Mouse (Mus musculus) cerebral cortex, adult 2 months (tissue): ENCODE measurements around the gene Mical3.

Experiments
- WGBS: fragments of 180-500 bp; shearing (Covaris S2); methylation state at CpG from one replicate; pipeline ENCODE4 v1.1.7; 2018; 5-methylcytosine and 5-hydroxymethylcytosine counted together

Gene Mical3

DNA sequence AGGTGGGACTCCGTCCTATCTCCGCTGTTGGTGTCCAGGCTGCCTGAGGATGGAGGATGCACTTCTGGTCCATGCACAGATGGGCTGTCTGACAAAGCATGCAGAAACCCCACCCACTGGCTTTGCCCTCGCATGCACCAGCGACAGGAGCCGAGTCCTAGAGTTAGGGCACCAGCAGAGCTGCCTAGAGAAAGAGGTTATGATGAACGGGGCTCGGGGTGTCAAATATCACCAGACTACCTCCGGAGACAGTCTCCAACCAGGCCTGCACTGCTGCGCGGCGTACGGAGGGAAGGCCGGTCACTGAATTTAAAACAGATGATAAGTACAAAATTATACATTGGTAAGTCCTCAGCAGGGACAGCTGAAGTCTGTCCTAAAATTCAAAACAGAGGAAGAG, 165.0 kb downstream of the Mical3 start:
- 69% methylated on average over 13 of the region's 13 CpGs for WGBS

DNA sequence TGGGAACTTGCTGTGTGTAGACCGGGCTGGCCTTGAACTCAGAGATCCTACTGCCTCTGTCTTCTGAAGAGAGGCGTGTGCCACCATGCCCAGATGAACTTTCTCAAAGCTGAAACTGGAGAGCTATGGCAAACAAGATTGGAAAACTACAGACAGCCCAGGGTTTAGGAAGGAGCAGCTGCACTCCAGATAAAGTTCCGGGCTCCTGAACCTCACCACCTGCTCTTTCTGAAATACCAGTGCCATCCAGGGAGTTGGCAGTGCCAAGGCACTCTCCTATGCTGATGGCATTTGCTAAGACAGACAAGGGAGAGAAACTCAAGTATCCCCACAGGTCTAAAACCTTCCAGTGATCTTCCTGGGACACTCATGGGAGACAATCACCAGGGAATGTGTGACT, 166.6 kb downstream of the Mical3 start:
- WGBS = 87% methylated on average over 3 of the region's 3 CpGs

DNA sequence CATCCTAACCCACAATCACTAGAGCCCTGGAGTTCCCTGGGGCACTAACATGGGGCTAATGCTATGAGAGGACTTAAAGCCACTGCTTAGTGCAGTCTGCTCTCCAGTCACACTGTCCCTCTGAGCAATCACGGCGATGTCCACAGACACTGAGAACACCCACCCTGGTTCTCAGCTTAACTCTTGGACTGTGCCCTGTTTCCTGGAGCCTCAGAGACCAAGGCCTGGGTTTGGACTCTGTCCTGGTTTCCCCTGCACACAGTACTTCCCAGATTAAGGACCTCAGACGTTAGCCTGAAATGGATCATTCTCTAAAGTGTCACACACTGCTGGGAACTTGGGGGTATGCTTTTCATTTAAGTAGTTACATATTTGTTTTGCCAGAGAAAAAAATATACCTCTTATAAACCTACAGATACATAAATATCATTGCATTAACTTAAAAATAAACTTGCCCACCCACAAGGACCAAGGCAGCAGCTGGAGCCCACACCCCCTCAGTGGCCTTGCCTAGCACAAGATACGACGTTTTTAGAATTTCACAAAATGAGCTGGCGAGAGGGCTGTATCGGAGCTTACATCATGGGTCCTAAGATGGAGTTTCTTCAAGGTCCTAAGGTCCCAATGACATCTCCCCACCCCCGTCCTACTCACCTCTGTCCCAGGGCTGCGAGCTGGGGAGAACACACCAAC, 170.3 kb downstream of the Mical3 start:
- WGBS = 58% methylated on average over 9 of the region's 9 CpGs

DNA sequence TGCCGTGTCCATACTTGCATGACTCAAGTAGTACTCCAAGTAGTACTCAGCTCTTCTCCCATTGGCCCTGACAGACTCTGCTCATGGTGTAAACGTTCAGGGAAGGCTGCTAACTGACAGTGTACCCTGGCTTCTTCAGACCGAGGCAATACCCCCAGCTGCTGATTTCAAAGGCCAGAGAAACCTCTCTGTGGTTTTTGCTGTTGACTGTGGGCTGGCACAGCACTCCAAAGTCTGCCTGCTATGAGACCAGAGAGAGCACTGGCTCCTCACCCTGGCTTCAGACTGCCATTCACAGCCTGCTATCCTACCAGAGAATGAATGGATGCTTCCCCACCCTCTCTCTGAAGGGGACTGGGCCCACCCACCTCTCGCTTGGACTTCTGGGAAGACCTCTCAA, 173.5 kb downstream of the Mical3 start:
- 76% methylated on average over 4 of the region's 4 CpGs for WGBS

DNA sequence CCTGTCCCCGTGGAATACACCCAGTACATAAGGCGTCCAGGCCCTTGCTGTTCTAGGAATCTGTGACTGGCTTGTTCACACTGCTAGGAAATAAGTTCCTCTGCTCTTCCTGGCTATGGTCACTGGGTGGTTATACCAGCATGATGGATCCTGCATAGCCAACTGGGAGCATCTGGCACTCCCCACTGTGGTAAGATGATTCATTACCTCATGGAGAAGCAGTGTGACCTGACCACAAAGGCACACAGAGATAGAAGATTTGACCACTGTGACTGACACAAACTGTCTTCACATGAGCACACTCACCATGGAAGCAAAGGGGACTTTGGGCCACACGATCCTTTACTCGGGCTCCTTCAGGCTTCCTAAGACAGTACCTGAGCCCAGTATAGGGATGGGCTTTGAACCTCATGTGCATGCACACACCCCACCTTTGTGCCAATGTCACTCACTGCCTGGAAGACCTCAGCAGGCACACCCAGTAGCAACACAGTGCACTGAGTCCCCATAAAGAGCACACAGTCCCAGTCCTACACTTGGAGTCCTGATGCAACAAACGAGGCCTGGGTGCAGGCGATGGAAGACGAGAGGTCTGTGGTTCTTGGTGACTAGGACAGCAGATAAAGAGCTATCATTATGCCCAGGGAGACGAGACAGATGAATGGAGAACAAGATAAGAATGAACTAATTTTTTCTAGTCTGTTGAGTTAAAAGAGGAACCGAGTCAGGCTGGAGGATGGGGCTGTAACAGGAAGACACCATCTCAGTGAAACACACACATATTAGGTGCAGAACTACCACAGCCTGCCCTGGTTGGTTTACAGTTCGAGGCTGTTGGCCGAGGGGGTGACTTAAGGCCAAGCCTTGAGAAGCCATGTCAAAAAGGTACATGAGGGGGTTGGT, 174.3 kb downstream of the Mical3 start:
- 84% methylated on average over 11 of the region's 11 CpGs for WGBS

DNA sequence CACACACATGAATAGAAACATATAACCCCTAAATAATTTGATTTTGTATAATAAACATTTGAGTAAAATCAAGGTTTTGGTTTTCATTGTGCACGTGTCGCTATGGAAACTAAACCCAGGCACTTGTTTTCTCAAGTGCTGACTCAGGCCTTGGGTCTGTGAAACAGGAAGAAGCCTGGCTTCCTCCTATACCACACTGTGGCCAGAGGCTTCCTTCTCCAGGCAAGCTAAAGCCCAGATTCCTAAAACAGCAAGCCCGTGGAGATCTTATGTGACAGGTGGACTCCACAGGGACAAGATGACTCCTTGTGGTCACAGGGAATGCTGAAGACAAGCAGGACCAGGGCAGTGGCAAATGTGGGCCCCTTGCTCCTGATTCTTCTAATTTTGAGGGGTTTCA, 175.6 kb downstream of the Mical3 start:
- WGBS = 45% methylated on average over 3 of the region's 3 CpGs

DNA sequence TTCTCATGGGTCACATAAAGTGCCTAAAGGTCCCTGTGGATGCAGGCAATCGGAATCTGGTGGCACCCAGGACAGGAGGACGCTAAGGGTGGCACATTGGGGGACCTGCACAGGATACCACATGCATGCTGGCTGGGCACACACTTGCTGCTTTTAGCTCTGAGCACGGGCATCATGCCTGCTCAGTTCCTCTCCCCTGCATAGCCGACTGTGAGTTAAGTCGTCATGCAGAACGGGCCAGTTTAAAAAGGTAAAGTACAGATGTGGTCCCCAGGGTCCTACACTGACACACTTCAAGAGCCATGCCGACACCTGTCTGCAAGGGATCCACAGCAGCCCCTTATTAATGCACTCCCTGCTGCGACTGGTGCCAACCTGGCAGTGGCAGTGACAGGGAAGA, 176.6 kb downstream of the Mical3 start:
- 79% methylated on average over 8 of the region's 8 CpGs for WGBS

DNA sequence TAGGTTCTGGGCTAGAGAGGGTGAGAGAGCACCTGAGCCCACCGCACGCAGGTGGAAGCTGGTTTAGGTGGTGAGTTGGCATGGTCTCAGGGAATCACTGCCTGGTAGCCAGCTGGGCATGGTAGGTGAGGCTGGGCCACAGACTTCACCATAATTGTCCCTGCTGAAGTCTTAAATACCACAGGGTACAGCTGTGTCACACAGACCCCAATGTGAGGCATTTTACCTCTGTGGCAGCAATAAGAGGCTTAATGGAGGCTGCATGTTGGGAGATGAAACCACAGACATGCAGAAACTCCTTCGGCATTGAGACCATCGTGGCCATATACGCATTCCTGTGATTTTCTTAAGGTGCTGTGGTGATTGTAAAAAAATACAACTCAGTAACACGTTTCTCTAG, 178.3 kb downstream of the Mical3 start:
- WGBS = 93% methylated on average over 6 of the region's 6 CpGs

DNA sequence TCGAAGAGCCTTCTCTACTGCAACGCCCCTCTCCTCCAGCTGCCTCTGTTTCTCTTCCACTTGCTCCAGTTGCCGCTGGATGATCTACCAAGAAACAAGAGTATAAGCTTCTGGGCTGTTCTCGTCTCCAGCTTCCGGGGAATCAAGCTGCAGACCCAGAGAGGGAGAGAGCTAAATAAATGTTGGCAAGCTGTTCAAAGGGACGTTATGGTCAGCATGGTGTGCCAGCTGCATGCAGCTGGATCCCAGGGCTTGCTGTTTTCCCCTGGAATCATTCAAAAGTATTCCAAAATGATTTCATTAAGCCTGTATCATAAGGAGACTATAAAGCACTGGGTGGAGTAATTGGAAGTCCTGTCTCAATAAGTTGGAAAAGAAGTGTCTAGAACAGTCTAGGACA, 179.5 kb downstream of the Mical3 start:
- 83% methylated on average over 6 of the region's 6 CpGs for WGBS

DNA sequence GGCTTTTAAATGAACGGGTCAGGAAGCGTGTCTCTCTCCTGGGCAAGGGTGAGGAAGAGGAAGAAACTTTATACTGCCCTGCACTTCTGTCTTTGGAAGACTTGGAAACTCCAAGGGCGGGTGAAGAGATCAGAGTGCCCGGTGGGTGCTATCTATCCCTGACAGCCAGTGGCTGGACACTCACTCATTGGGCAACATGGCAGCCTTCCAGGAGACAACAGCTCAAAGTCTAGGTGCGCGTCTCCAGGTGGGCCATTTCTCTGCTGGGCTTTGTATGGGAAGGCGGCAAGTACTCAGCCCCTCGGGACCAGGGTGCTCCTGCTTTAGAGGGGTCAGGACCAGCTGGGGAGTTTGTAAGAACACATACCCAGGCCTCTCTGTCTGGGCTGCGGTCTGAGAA, 185.3 kb downstream of the Mical3 start:
- WGBS = 94% methylated on average over 9 of the region's 9 CpGs

DNA sequence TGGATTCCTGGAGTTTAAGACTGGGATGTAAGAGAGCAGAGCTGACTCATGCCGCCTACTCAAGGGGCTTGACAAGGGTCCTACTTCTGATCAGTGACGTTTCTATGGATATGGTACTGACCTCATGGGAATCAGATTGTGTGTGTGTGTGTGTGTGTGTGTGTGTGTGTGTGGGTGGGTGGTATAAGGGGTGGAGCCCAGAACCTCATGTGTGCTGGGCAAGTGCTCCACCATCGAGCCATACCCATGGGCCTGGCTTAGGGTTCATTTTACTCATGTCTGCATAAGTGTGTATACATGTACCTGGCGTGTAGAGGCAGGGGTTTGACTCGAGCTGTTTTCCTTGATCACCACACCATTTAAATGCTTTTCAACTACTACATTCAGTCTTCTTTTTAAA, 186.8 kb downstream of the Mical3 start:
- 80% methylated on average over 5 of the region's 5 CpGs for WGBS

DNA sequence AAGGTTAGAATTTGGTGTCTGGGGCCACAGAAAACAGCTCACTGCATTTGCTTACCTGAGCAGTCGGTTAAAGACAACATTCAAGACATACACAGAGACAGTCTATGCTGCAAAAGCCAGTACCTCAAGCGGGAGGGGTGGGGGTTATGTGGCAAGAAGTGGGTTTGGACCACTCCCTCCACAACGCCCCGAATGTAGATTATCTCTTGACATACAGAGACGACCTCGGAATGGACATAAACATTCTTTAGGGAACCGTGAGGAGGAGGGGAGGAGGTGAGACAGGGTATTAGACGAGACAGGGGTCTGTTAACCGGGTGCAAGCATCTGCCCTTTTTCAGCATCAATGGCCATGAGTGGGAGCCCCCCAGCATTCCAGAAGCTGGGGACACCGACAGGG, 187.2 kb downstream of the Mical3 start:
- WGBS = 89% methylated on average over 10 of the region's 10 CpGs

DNA sequence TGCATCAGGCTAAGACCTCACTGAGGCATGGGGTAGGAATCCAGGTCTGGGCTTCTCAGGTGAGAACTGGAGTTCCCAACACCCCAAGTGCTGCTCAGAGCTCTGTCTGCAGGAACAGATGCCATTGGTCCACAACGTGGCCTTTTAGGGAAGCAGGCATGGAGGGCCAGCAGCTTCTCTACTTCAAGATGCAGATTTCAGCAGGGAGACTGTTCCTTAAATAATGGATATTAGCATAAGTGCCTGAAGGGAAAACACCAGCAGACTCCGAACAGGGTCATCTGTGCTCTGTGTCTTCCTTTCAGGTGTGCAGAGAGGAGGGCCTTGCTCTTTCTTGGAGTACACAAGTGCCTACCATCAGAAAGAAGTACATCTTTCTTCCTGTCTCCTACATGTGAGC, 187.7 kb downstream of the Mical3 start:
- WGBS = 68% methylated on average over 2 of the region's 2 CpGs

DNA sequence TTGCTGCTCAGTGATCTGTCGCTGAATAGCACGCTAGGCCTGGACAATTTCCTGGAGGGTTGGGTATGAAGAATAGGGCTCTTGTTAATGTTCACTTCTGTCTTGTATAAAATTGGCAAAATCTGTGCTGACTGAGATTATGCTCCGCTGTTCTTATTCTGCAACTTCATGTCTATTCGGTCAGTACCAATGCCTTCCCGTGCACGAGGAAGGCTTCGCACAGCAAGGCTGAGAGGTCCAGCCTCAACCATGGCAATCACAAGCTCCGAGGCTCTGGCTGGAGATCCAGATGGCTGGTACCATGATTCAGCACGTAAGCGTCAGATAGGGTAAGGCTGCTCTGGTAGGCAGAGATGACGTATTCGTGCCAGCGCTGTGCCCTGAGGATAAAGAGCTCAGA, 189.2 kb downstream of the Mical3 start:
- WGBS = 48% methylated on average over 13 of the region's 13 CpGs

DNA sequence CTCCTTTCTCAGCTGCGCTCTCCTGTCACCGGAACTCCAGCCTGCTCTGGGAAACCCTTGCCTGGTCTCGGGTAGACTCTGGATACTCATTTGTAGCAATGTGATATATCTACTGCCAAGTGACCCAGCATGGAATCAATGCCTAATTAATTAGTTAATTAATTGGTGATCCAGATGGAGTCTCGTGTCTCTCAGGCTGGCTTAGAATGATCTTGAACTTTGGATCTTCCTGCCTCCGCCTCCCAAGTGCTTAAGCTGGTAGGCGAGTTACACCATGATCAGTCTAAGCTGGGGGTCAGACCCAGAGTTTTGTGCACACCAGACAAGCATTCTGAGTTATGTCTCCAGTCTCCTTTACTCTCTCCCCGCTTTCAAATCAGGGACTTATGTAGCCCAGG, 189.7 kb downstream of the Mical3 start:
- WGBS = 82% methylated on average over 7 of the region's 7 CpGs

DNA sequence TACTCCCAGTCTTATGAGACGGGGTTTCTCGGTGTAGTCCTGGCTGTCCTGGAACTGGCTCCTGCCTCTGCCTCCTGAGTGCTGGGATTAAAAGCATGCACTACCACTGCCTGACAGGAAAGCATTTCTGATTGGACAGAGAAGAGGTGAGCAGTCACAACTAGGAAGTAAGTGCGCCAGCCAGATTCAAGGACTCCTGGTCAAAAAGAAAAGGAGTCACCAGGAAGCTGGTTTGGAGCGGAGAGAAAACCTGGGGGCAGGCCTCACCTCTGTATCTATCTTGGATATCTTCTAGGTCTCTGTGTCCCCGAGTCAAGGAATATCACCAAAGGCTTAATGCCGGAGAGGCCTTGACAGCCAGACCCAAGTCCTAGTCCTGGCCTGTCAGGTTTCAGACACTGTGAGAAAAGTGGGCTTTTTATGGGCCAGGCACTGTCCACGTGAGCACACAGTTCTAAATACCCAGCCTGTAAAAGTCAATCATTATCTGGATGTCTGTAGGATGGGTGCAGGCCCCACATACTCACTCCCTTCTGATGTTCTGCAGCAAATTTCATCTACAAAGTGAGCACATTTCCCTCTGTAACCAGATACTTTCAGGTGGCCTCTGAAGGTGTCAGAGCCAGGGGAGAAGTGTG, 190.2 kb downstream of the Mical3 start:
- 88% methylated on average over 7 of the region's 7 CpGs for WGBS

DNA sequence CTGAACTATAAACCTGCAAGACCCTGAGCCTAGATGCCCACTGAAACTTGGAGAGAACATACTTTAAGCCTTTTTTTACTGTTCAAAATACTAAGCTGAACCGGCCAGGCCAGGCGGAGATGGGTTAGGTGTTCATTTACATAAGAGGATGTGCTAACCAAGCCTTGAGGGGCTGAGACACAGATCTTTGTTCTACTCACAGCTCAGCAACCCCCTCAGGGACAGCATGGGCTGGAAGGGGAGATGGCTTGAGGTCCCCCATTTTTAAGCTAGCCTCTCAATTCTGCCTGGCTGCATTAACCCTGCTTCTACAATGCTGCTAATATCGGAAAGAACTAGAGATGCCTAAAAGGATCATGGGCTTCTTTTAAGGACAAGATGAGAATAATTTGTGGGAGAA, 191.0 kb downstream of the Mical3 start:
- 85% methylated on average over 3 of the region's 3 CpGs for WGBS

DNA sequence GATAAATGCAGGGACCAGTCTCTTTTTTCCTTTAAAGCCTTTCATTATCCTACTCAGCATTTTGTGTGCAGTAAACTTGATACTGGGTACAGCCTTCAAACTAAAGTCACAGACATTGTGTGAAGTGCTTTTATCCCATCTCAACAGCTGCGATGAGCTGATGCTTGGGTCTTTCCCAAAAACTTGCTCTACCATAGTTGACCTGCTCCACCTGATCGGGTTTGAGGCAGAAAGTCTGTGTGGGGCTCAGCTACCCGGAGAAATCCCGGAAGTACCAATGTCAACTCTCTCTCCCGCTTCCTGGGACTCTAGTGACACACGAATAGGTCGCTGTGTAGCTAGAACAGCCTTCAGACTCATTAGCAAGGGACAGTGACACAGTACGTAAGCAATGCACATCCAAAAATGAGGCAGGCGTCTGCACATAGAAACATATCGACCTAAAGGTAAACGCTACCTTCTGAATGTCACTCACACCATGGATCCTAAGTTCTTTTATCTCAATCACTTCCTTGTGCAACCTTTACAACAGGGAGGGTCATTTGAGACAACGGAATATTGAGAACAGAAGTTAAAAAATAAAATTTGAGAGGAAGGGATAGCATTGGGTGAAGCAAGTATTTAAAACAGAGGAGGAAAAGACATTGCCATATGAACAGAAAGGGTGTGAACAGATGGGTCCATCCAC, 191.9 kb downstream of the Mical3 start:
- 80% methylated on average over 12 of the region's 12 CpGs for WGBS

DNA sequence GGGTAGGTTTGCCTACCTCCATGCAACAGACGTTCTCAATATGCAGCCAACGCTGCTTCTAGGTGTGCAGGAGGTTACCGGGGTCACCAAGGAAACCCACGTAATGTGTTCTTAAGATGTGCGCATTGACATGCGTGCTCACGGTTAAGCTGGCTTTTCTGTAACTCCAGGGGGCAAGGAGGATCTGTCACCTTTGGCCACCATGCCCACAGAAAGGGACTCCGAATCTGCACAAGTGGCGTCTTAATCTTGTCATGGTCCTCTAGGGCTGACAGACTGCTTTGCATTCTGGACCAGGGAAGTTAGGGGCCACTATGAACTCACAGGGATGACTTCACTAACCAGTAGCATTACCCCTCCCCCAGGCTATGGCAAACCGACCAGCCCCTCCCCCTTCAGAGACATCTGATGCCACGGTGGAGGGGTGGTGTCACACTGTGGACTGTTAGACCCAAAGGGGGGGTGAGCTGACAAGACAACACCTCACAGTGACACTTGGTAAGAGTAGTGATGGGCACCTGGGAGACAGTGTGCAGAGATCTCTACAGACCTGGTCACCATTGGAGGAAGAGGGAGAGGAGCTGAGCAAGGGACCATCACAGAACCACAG, 192.7 kb downstream of the Mical3 start:
- WGBS = 85% methylated on average over 11 of the region's 11 CpGs

DNA sequence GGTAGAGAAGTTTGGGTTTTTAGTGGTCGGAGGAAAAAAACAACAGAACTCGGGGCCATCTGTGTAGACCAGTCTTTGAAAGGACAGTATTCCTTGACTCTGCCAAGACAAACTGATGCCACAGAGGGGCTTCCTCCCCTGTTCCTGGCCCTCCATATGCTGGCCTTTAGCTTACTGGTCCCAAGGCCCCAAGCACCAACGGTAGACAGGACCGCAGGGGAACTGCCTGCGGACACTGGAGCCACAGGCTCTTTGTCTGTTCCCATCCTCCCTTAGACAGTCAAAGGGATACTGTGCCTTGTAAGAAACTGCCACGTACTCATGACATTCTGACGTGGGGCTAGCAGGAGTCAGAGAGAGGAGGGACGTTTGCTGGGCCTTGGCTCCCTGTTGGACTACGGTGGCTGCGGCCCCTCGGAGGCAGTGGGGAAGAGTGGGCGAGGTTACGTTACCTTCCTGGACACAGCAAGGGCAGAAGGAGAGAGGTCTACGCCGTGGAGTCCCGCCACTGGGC, 193.6 kb downstream of the Mical3 start:
- 71% methylated on average over 16 of the region's 16 CpGs for WGBS

DNA sequence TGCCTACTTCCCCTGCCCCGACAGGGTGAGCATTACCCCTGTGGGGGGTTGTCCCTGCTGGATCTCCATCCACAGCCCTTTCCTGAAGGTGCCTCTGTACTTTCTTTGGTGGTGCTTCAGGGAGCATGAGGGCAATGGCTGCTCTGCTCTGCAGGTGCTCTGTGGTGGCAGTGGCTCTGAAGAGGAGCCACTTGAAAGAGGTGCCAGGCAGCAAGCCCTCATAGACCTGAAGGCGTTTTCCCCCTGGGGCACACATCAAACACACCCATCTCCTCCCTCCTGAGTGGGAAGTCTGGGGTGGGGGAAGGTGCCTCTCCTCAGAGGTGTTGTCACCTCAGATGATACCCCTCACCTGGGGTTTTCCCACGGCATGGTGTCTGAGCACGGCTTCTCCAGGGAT, 196.6 kb downstream of the Mical3 start:
- WGBS = 80% methylated on average over 4 of the region's 4 CpGs

DNA sequence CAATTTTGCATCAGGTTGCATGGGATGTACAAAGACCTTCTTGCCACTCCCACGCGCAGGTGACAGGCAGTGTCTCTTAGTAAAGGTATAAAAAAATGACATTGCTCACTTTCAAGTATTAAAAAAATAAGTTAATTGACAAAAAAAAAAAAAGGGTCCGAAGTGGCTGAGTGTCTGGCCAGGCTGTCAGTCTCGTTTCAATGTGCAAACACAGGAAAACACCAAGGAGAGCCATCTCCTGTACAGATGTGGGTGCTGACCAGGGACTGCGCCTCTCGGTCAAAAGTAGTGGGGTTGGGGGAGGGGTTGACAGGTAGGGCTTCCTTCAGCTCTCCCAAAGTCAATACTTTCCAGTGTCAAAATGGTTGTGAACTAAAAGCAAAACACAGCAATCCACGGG, 197.1 kb downstream of the Mical3 start:
- 87% methylated on average over 7 of the region's 7 CpGs for WGBS
